Mouse (Mus musculus) MEL (cell line): Measurements from ENCODE around the gene Mettl13. TPM values are rescaled to one million over a fixed set of nuclear protein-coding genes. Genes with fewer than 3 reads are reported as not detected.

Experiments
- DNase-seq: peaks from one replicate; pipeline ENCODE4 v3.0.0; 2011; ENCODE audit warnings: low read depth, low spot score
- H3K27ac ChIP-seq: 2 replicates; pipeline ENCODE4 v1.5.1; 2012; ENCODE audit warnings: low read depth, mild to moderate bottlenecking, control low read depth, low read length, moderate library complexity; ENCODE audit not compliant: control insufficient read depth
- H3K27me3 ChIP-seq, 2 experiments: fragments of 150-350 bp in 1 of 2; sonication (generic) in 1 of 2; 2 replicates each; pipeline ENCODE4 v1.6.1; 2012; ENCODE audit warnings: low read length in 2 of 2, mild to moderate bottlenecking in 2 of 2, improper control_type of control experiment in 1 of 2, moderate library complexity in 1 of 2; ENCODE audit not compliant: insufficient read depth in 2 of 2, control insufficient read depth in 1 of 2
- H3K36me3 ChIP-seq, 2 experiments: 2 replicates each; pipeline ENCODE4 v1.6.1; 2012 to 2014; ENCODE audit warnings: low read length in 2 of 2, improper control_type of control experiment in 1 of 2, inconsistent platforms in 1 of 2, mild to moderate bottlenecking in 1 of 2; ENCODE audit not compliant: insufficient read depth in 2 of 2, control insufficient read depth in 1 of 2
- H3K4me1 ChIP-seq, 2 experiments: fragments of 150-350 bp in 1 of 2; sonication (generic) in 1 of 2; 2 replicates each; pipeline ENCODE4 v1.6.1; 2012; ENCODE audit warnings: low read length in 2 of 2, improper control_type of control experiment in 1 of 2, mild to moderate bottlenecking in 1 of 2; ENCODE audit not compliant: insufficient read depth in 2 of 2, control insufficient read depth in 1 of 2
- H3K4me3 ChIP-seq, 2 experiments: fragments of 150-350 bp in 1 of 2; sonication (generic) in 1 of 2; 2 replicates each; pipeline ENCODE4 v1.5.1; 2012; ENCODE audit warnings: low read depth in 2 of 2, low read length in 2 of 2, mild to moderate bottlenecking in 2 of 2, moderate library complexity in 2 of 2, control low read depth in 1 of 2, improper control_type of control experiment in 1 of 2; ENCODE audit not compliant: control insufficient read depth in 1 of 2, insufficient read depth in 1 of 2
- H3K79me2 ChIP-seq: 2 replicates; pipeline ENCODE4 v1.6.1; 2012; ENCODE audit warnings: mild to moderate bottlenecking, low read length, moderate library complexity; ENCODE audit not compliant: control insufficient read depth, poor library complexity, insufficient read depth
- H3K9ac ChIP-seq: 2 replicates; pipeline ENCODE4 v1.6.1; 2012; ENCODE audit warnings: low read depth, mild to moderate bottlenecking, control low read depth, low read length, moderate library complexity; ENCODE audit not compliant: control insufficient read depth, poor library complexity, severe bottlenecking
- H3K9me3 ChIP-seq: fragments of 150-350 bp; sonication (generic); replicated peaks from 2 replicates; pipeline ENCODE4 v1.6.1; 2012; ENCODE audit warnings: mild to moderate bottlenecking, low read length, improper control_type of control experiment, moderate library complexity; ENCODE audit not compliant: insufficient read depth
- BHLHE40 ChIP-seq: IDR thresholded peaks from 2 replicates; pipeline ENCODE4 v1.6.1; 2012; ENCODE audit warnings: low read depth, mild to moderate bottlenecking, inconsistent platforms, low read length, improper control_type of control experiment, borderline replicate concordance
- CHD2 ChIP-seq: IDR thresholded peaks from 2 replicates; pipeline ENCODE4 v1.6.1; 2011; ENCODE audit warnings: low read length, improper control_type of control experiment
- CTCF ChIP-seq, 3 experiments: IDR thresholded peaks in 2 of 3; conservative IDR thresholded peaks in 1 of 3; 2 replicates each; pipeline ENCODE4 v1.5.1; 2011 to 2012; ENCODE audit warnings: low read length in 3 of 3, low read depth in 2 of 3, mild to moderate bottlenecking in 2 of 3, improper control_type of control experiment in 1 of 3, inconsistent platforms in 1 of 3, mixed read lengths in 1 of 3, moderate library complexity in 1 of 3; ENCODE audit not compliant: control insufficient read depth in 1 of 3, insufficient read depth in 1 of 3, poor library complexity in 1 of 3, severe bottlenecking in 1 of 3
- E2F4 ChIP-seq: IDR thresholded peaks from 2 replicates; pipeline ENCODE4 v1.6.1; 2011; ENCODE audit warnings: low read depth, low read length, improper control_type of control experiment, borderline replicate concordance
- ELF1 ChIP-seq: IDR thresholded peaks from 2 replicates; pipeline ENCODE4 v1.6.1; 2014; ENCODE audit warnings: low read depth, mild to moderate bottlenecking, inconsistent platforms, low read length, improper control_type of control experiment, moderate library complexity
- EP300 ChIP-seq, 2 experiments: IDR thresholded peaks; 2 replicates each; pipeline ENCODE4 v1.6.1; 2011; ENCODE audit warnings: improper control_type of control experiment in 2 of 2, low read length in 2 of 2, low read depth in 1 of 2, mild to moderate bottlenecking in 1 of 2
- ETS1 ChIP-seq: IDR thresholded peaks from 2 replicates; pipeline ENCODE4 v1.6.1; 2012; ENCODE audit warnings: low read depth, mild to moderate bottlenecking, inconsistent platforms, low read length, improper control_type of control experiment, moderate library complexity
- GATA1 ChIP-seq: IDR thresholded peaks from 2 replicates; pipeline ENCODE4 v1.6.1; 2011; ENCODE audit warnings: low read depth, low read length, improper control_type of control experiment
- HCFC1 ChIP-seq: IDR thresholded peaks from 2 replicates; pipeline ENCODE4 v1.6.1; 2012; ENCODE audit warnings: low read depth, mild to moderate bottlenecking, inconsistent platforms, low read length, improper control_type of control experiment, moderate library complexity
- KAT2A ChIP-seq: conservative IDR thresholded peaks from 2 replicates; pipeline ENCODE4 v1.6.1; 2012; ENCODE audit warnings: low read depth, low read length, improper control_type of control experiment, inconsistent platforms
- MAX ChIP-seq: IDR thresholded peaks from 2 replicates; pipeline ENCODE4 v1.6.1; 2011; ENCODE audit warnings: low read length, improper control_type of control experiment
- MAZ ChIP-seq: IDR thresholded peaks from 2 replicates; pipeline ENCODE4 v1.6.1; 2012; ENCODE audit warnings: low read depth, mild to moderate bottlenecking, inconsistent platforms, low read length, improper control_type of control experiment
- MEF2A ChIP-seq: IDR thresholded peaks from 2 replicates; pipeline ENCODE4 v1.6.1; 2014; ENCODE audit warnings: low read depth, mild to moderate bottlenecking, inconsistent platforms, low read length, improper control_type of control experiment; ENCODE audit not compliant: poor library complexity, insufficient replicate concordance, severe bottlenecking; ENCODE audit errors: extremely low read depth
- MXI1 ChIP-seq: IDR thresholded peaks from 2 replicates; pipeline ENCODE4 v1.6.1; 2011; ENCODE audit warnings: mild to moderate bottlenecking, low read depth, low read length, improper control_type of control experiment
- MYC ChIP-seq: IDR thresholded peaks from 2 replicates; pipeline ENCODE4 v1.6.1; 2011; ENCODE audit warnings: low read depth, mild to moderate bottlenecking, low read length, improper control_type of control experiment, moderate library complexity
- NELFE ChIP-seq: IDR thresholded peaks from 2 replicates; pipeline ENCODE4 v1.6.1; 2011; ENCODE audit warnings: low read depth, low read length, improper control_type of control experiment
- NRF1 ChIP-seq: IDR thresholded peaks from 2 replicates; pipeline ENCODE4 v1.6.1; 2014; ENCODE audit warnings: low read depth, mild to moderate bottlenecking, inconsistent platforms, low read length, improper control_type of control experiment, moderate library complexity; ENCODE audit not compliant: poor library complexity, insufficient read depth, severe bottlenecking
- POLR2A ChIP-seq, 2 experiments: IDR thresholded peaks; 2 replicates each; pipeline ENCODE4 v1.6.1; 2011 to 2012; ENCODE audit warnings: low read length in 2 of 2, mild to moderate bottlenecking in 2 of 2, control low read depth in 1 of 2, improper control_type of control experiment in 1 of 2, low read depth in 1 of 2, moderate library complexity in 1 of 2; ENCODE audit not compliant: control insufficient read depth in 1 of 2, insufficient read depth in 1 of 2, poor library complexity in 1 of 2
- POLR2AphosphoS2 ChIP-seq: IDR thresholded peaks from 2 replicates; pipeline ENCODE4 v1.6.1; 2011; ENCODE audit warnings: low read length, improper control_type of control experiment
- RCOR1 ChIP-seq: IDR thresholded peaks from 2 replicates; pipeline ENCODE4 v1.6.1; 2012; ENCODE audit warnings: low read depth, mild to moderate bottlenecking, inconsistent platforms, low read length, improper control_type of control experiment
- SIN3A ChIP-seq: IDR thresholded peaks from 2 replicates; pipeline ENCODE4 v1.6.1; 2012; ENCODE audit warnings: low read length, improper control_type of control experiment, inconsistent platforms
- SMC3 ChIP-seq: IDR thresholded peaks from 2 replicates; pipeline ENCODE4 v1.6.1; 2011; ENCODE audit warnings: low read depth, low read length, improper control_type of control experiment
- TBP ChIP-seq: IDR thresholded peaks from 2 replicates; pipeline ENCODE4 v1.8.0; 2011; ENCODE audit warnings: low read depth, low read length, improper control_type of control experiment
- TCF12 ChIP-seq: IDR thresholded peaks from 2 replicates; pipeline ENCODE4 v1.6.1; 2014; ENCODE audit warnings: low read depth, mild to moderate bottlenecking, inconsistent platforms, low read length, improper control_type of control experiment, moderate library complexity
- UBTF ChIP-seq: IDR thresholded peaks from 2 replicates; pipeline ENCODE4 v1.6.1; 2012; ENCODE audit warnings: low read depth, mild to moderate bottlenecking, inconsistent platforms, low read length, improper control_type of control experiment, moderate library complexity, borderline replicate concordance; ENCODE audit not compliant: insufficient read depth
- USF1 ChIP-seq: IDR thresholded peaks from 2 replicates; pipeline ENCODE4 v1.6.1; 2014; ENCODE audit warnings: low read depth, mild to moderate bottlenecking, inconsistent platforms, low read length, improper control_type of control experiment, moderate library complexity
- USF2 ChIP-seq, 2 experiments: IDR thresholded peaks; 2 replicates each; pipeline ENCODE4 v1.6.1; 2011 to 2012; ENCODE audit warnings: improper control_type of control experiment in 2 of 2, low read length in 2 of 2, borderline replicate concordance in 1 of 2, inconsistent platforms in 1 of 2, low read depth in 1 of 2, mild to moderate bottlenecking in 1 of 2; ENCODE audit not compliant: insufficient read depth in 1 of 2
- ZC3H11A ChIP-seq: IDR thresholded peaks from 2 replicates; pipeline ENCODE4 v1.6.1; 2012; ENCODE audit warnings: low read depth, mild to moderate bottlenecking, inconsistent platforms, low read length, improper control_type of control experiment
- ZMIZ1 ChIP-seq: IDR thresholded peaks from 2 replicates; pipeline ENCODE4 v1.6.1; 2012; ENCODE audit warnings: low read depth, mild to moderate bottlenecking, inconsistent platforms, low read length, improper control_type of control experiment, moderate library complexity
- ZNF384 ChIP-seq: IDR thresholded peaks from 2 replicates; pipeline ENCODE4 v1.6.1; 2012; ENCODE audit warnings: low read depth, mild to moderate bottlenecking, inconsistent platforms, low read length, improper control_type of control experiment
- polyA plus RNA-seq, 2 experiments: library from polyadenylated mRNA; stranded (reverse) in 1 of 2; unstranded in 1 of 2; fragments of >175 nt in 1 of 2; fragments of >200 nt in 1 of 2; gene quantifications; 2 replicates each; pipeline versions ENCODE4 v1.2.1 to v1.2.4; 2012; ENCODE audit warnings: low replicate concordance in 2 of 2, low read depth in 1 of 2; ENCODE audit not compliant: insufficient read length in 2 of 2, insufficient read depth in 1 of 2, missing spikeins in 1 of 2
- total RNA-seq: library from RNA; depleted of rRNA; stranded (reverse); fragments of 300-350 nt; gene quantifications from 2 replicates; pipeline ENCODE4 v1.2.3, GENCODE M21; 2012; rRNA removed

The Mettl13 gene
- total RNA-seq, result 23.7 and 29.1 TPM in 2 replicates
- polyA plus RNA-seq, result 10 to 100 TPM in 1 of 2 experiments, not detected in 1; 60.1 TPM

DNA sequence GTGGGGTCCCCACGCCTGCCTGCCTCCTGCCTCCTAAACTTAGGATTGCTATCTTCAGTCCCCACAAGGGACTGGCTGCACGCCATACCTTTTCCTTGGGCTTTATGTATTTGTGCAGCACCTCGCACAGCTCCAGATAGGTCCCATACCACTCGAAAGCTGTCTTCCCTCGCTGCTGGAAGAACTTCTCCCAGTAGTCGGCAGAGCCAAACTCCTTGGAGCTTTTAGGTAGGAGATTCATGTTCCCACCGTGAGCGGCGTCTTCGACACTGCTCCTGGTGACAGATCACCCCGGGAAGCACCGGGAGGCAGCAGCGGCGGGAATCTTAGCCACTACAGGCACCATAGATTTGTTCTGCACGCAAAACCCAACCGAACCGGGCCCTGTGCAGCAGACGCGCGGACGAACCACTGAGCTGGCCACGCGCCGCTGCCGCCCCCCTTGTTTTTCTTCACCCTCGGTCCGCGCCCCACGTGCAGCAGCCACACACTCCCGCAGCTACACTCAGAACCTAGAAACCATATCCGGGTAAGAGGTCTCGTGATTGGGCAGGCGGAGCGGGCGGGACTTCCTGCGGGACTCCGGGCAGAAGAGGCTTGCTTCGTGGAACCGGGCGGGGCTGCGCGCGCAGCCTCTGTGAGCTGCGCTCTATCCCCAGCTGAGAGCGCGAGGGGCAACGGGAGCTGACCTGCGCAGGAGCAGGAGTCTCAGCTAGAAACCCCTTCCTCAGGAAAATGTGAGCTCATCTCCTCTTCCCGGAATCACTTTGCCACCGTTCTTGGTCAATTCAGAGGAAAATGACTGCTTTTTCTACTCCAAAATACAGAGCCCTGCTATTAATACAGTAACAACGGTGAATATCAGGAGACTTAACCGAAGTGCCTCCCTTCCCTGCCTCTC, at the start of gene Mettl13:
Gene Mettl13, minus strand, starts transcription at position 536 of the 901 bp plus-strand sequence.
- H3K79me2 ChIP-seq, result peaks cover 34% of the 10 kb centered on the region
- no peak for TF ChIP-seq USF2 (IDR thresholded peaks at IDR 0.05; ENCODE audit: borderline replicate concordance in 1 of 2, insufficient read depth in 1 of 2, low read depth in 1 of 2, low read length in 2 of 2)
- TF ChIP-seq E2F4, result no peak
- TF ChIP-seq GATA1, result no peak
- peak; percentile 77 to 88; a peak in 3 of 4 replicates for TF ChIP-seq POLR2A (IDR thresholded peaks at IDR 0.05; ENCODE audit: control insufficient read depth in 1 of 2, insufficient read depth in 1 of 2, low read depth in 1 of 2, low read length in 2 of 2, poor library complexity in 1 of 2)
- TF ChIP-seq HCFC1, result peak; percentile 94
- TF ChIP-seq NRF1, result peak; percentile 85
- peak; percentile 79; the same call in 1 of the 2 replicates for TF ChIP-seq ZMIZ1
- TF ChIP-seq TBP, result peak; percentile 44; the same call in 1 of the 2 replicates
- no peak for TF ChIP-seq CTCF (IDR thresholded peaks at IDR 0.05 in 2 of 3, conservative IDR thresholded peaks at IDR 0.05 in 1 of 3; ENCODE audit: control insufficient read depth in 1 of 3, insufficient read depth in 1 of 3, low read depth in 2 of 3, low read length in 3 of 3, poor library complexity in 1 of 3, severe bottlenecking in 1 of 3)
- TF ChIP-seq NELFE, result peak; percentile 85
- no peak for TF ChIP-seq UBTF
- TF ChIP-seq ETS1, result peak; percentile 52
- TF ChIP-seq MAZ, result peak; percentile 89; the same call in 1 of the 2 replicates
- TF ChIP-seq KAT2A, result peak; percentile 78
- TF ChIP-seq MYC, result peak; percentile 96
- TF ChIP-seq ZNF384, result no peak
- peak; percentile 68 for TF ChIP-seq BHLHE40
- peak; percentile 80 for TF ChIP-seq USF1
- 0 out of 4 replicates have a peak, but pooled peaks of 1 of the 2 experiments have one; percentile 4 for TF ChIP-seq EP300 (IDR thresholded peaks at IDR 0.05; ENCODE audit: low read depth in 1 of 2, low read length in 2 of 2)
- TF ChIP-seq CHD2, result peak; percentile 59; the same call in 1 of the 2 replicates
- TF ChIP-seq MEF2A, result no peak
- TF ChIP-seq TCF12, result peak; percentile 44
- no peak for TF ChIP-seq ZC3H11A
- TF ChIP-seq ELF1, result peak; percentile 98
- 0 out of 2 replicates have a peak, but pooled peaks have one; percentile 13 for TF ChIP-seq RCOR1
- peak; percentile 98 for TF ChIP-seq MAX
- TF ChIP-seq SIN3A, result peak; percentile 99
- TF ChIP-seq SMC3, result no peak
- peak; percentile 83 for TF ChIP-seq POLR2AphosphoS2
- peak; percentile 99 for TF ChIP-seq MXI1
- DNase-seq, result peak; percentile 96
- no peaks in the 10 kb centered on the region for H3K9me3 ChIP-seq
- H3K4me1 ChIP-seq, result peaks cover 3 to 6% of the 10 kb centered on the region in 2 experiments; a peak in 3 of 4 replicates
- H3K9ac ChIP-seq, result peak within 1 kb of the TSS; percentile 93
- H3K36me3 ChIP-seq, result peaks cover 0 to 12% of the 10 kb centered on the region in 2 experiments; a peak in 3 of 4 replicates
- peak within 1 kb of the TSS; percentile 77 for H3K27ac ChIP-seq
- H3K4me3 ChIP-seq, result peak within 1 kb of the TSS; percentile 88 to 93
- no peaks in the 10 kb centered on the region for H3K27me3 ChIP-seq
